Mouse (Mus musculus) inflammation-experienced regulatory T-cells, adult 6 months (primary cell): ENCODE measurements at regions not wholly inside any gene's neighbourhood (a gene's known extent, or its start where the extent isn't known, plus 50 kb on each side); places are given as distances from the start of the nearest gene placed in this dataset.

Experiments
- ATAC-seq: one replicate; pipeline ENCODE4 v1.8.0; 2017

DNA sequence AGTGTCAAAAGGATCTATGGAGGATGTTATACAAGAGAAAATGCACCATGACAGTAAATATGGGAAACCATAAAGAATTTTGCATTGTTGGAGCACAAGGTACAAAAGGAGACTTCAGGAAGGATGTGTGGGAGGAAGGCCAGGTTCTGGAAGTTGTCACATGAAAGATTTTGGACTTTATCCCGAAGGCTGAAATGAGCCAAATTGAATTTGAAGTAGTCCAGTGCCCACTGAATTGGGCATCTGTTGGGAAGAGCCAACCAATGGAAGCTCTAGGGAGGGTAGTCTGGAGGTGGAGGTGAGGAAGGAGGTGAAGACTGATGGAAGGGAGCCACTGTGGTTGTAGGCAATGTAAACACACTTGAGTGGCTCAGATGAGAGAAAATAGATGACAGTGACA lies 1445.6 kb downstream of the Gsdmc2 start:
- ATAC-seq, result no peak

DNA sequence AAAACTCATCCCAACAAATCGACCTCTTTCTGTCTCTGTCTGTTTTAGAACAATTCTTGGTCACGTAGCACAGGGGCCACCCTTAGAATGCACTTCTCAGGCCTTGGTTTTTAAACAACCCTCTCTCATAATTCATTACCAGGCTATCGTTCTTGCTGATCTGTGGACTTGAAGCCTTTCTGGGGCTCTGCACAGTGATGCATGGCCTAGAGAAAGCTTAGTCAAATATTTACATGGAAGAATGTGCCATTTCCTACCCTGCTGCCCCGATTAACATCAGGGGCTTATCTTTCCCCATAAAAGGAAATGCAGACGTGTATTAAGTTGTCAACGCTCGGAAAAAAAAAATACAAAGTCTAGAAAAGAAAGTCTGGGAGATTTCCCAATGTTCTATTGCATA lies 1448.0 kb downstream of the Gsdmc2 start:
- no peak for ATAC-seq

DNA sequence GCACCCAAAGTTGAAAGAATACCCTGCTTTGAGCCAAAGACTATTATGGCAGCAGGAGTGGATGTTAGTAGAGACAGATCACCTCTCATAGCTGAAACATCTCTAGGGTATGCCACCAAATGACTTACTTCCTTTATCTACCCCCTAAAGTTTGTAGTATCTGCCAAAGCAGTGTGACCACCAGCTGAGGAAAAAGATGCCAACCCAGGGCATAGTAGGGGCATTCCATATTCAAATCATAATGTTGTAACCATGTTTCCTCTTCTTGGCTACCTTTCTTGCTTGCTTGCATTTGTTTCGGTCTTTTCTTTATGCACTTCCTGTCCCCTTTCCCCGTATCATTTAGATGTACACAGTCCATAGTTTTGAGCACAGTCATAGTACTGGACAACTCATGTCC lies 1449.6 kb downstream of the Gsdmc2 start:
- ATAC-seq, result no peak

DNA sequence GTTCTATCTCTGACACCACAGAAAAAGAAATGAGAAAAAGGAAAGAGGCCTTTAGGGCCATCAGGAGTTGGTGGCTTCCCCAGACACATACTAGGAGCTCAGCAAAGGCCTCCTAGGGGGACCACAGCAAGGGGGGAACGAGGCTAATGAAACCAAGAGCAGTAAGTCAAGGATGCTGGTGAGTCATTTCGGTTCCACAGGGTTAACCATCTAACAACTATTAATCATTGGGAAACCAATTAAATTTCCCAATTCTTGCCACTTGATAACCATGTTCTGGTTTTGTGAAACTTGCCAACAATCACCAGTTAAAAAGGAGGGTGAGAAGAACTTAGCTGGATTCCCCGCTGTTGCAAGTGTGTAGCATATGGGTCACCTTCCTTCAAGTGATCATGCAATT lies 1451.6 kb downstream of the Gsdmc2 start:
- ATAC-seq, result no peak

DNA sequence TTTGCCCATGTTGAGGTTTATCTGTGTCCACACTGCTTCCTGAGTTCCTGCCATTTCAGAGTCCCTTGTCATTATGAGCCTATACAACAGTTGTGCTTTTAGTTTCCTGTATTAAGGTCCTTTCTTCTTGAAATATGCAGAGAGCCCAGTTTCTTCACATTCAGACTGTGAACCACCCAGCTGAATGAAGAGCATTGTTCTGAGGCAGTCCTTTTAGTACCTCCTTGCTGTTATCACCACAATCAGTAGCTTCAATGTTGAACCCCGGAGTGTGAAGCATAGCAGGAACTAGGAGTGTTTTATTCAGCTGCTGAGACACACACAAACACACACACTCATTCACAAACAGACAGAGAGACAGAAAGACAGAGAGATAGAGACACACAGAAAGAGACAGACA lies 1452.1 kb downstream of the Gsdmc2 start:
- no peak for ATAC-seq

DNA sequence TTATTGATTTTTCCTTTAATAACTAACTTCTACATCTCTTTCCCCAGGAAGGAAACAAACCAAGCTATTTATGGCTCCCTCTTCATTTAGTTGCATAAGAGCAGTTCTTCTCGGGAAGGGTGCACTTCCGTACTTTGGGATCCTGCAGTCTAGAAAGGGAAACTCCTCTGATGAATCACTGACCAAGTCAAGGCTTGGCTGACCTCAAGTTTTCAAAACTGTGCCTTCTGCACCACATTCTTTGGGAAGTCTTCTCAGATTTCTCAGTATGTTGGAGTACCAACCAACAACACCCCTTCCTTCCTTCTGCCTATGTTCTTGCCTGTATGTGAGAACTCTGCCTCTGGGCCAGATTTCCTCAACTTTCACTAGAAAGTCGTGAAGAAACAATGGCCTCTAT lies 1452.6 kb downstream of the Gsdmc2 start:
- no peak for ATAC-seq

DNA sequence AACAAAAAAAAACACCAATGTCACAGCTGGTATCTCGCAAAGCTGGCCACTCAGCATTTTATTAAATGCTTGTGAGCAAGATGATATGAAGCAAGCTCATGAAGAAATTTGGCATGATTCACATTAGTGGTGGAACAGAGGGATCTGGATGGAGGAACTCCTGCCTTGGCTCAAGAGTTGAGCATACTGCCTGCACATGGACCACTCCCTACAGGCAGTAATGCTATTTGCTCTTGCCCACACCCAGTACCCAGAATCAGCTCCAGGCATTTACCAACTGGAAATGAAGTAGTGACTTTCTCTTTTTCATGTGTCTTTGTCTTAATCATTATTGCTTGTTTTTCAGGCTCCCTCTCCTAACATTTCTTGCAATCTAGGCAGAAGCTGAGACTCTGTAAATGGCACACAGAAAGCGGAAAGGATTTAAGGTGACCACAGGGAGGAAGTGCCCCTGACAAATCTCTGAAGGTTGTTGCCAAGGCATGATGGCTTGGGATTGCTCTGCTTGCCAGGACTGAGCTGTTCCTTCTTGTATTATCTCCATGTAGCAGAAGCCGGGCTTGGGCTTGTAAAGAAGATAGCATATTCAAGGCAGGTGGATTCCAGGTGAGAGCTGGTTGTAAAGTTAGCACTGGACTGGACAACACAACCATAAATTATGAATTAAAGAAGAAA lies 1455.4 kb downstream of the Gsdmc2 start:
- ATAC-seq, result no peak

DNA sequence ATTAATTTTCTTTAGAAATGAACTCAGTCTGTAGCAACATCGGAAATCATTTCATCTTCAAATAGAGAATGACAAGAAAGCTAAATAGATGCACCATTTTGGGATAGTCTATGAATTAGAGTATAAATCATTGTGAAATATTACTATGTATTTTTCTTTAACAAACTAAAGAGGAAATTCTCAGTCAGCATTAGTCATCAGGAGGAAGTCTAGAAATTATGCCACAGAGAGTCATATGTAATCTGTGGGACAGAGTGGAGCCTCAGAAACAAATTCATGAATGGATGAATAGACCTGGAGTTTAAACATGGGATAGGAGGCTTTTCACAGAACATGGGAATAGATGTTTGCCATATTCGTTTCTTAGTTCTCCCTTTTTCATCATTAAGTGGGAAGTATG lies 1459.4 kb upstream of the A1bg start:
- ATAC-seq, result no peak

DNA sequence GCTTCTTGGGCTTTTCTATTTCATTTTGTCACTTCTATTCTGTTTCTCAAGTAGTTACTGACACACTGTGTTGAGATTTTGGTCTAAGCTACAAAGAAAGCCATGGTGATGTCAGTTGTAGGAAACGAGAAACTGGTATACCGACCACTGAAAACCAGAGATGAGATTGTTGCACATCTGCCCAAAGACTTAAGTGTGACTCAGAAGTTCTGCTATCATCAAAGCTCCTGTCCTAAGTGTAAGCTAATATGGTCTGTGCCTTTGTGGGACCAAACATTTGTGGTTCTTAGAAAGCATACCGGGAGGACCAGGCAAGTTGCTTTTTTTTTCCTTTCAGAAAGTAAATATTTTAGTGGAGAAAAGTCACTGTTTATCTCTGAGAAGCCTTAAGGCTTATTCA lies 1451.8 kb upstream of the A1bg start:
- ATAC-seq, result no peak

DNA sequence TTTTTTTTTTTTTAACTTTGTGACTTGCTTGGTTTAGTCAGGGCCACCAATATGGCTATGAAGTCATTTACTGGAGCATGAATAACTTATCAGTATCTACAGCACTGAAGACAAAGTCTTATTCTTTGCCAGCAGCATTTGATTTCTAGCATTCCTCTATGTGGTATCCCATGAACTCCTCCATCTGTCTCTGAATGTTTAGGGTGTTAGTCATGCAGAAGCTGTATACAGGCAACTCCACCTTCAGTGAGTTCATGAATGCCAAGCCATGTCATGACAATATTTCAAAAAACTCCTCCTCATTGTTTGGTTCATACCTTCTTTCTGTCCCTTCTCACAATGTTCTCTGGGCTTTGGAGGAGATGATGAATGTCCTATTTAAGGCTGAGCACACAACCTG lies 1438.4 kb upstream of the A1bg start:
- no peak for ATAC-seq

DNA sequence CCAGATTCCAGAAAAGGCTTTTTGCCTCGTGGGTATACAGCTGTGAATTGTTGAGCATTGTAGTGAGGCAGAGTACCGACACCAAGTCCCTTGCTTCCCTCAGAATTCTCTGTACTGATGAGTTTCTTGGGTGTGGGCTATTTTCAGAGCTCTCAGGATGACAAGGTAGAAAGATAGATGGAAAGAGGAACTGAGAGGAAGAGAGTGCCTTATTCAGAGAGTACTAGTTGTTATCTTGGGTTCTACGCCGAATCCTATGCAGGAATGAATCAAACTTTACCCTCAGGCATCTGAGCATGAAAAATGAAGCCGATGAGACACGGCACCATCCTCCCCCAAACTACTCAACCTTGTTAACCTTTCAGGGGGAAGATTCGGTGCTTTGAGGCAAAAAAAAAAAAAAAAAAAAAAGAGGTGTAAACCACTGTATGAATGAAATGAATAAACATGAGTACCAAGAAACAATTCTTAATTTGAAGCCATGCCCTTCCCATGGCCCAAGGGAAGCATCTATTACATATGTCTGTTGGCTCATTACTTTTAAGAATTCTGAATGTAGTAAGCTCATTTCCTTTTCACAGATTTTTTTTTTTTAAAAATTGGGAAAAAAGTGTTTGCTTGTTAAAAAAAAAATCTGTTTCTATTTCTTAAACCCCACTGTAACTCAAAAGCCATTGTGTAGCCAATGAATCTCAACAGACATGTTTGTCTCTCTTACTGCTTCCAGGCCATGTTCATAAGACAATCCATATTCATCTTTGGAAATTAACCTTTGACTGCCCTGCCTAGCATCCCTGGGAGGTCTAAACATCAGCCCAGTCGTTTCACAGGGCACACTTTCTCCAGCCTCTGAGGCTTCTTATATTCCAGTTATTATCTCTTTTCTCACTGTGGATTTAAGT lies 1435.8 kb upstream of the A1bg start:
- ATAC-seq, result no peak

DNA sequence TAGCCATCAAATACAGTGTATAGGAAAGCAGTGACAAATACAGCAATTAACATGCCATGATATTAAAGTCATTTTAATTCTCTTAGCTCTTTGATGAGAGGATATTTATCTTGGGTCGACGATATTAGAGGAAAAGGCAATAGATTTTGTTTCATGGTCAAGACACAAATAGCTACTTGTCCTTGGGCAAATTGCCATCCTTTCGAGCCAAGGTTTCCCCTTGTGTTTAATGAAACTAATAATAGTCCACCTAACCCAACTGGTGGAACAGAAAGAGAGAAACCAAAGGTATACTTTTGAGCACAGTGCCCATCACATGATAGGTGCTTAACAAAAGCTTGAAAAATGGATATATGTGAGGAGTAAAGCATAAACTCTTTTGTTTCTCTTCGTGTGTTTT lies 1431.0 kb upstream of the A1bg start:
- no peak for ATAC-seq

DNA sequence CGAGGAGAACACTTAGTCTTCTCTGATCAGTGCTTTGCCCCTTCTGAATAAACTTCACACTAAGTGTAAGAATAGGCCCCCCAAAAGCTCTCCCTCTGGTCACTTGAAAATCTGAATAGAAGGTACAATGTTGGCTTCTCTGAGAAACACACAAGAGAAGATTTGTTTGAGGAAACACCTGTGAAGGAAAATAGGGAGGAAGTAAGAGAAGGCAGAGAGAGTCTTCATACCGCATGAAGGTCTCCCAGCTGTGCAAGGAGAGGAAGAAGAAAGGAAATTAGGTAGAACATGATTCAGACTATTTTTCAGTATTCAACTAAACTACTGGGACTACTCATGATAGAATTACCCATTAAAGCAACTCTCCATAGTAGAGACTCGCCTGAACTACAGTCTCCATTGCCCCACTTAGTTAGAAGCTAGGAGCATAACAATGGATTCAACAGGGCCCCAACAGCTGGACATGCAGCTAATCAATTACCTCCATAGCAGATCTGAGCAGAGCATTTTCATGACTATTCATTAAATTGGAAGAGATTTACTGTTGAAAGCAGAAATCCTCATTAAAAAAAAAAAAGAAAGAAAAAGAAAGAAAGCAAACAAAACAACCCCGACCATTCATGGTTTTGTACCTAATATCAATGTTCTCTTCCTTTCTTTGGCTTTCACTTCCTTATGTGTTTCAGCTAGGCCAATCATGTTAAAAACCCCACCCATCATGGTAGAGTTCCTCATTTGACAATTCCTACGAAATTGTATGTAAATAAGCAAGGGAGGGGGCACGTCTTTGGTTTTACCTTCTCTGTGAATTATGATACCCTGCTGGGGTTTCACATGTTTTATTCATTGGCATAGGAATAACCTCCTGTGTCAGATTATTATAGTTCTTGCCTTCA lies 1428.3 kb upstream of the A1bg start:
- ATAC-seq, result no peak

DNA sequence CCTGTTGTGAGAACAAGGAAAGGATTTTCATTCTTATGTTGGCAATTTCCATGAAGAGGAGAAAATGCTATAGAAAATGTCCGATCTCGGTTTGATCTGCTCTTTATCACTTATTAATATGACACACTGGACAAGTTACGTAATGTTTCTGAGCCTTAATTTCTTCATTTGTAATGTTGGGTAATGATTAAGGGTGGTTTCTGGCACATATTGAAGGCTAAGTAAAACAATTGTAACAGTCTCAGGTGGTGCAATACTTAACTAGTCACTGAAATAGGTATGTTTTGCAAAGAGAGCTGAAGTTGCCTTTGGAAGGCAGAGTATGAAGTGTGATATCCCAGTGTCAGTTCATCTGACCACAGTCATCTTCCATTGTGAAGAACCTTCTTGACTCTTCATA lies 1427.2 kb upstream of the A1bg start:
- no peak for ATAC-seq

DNA sequence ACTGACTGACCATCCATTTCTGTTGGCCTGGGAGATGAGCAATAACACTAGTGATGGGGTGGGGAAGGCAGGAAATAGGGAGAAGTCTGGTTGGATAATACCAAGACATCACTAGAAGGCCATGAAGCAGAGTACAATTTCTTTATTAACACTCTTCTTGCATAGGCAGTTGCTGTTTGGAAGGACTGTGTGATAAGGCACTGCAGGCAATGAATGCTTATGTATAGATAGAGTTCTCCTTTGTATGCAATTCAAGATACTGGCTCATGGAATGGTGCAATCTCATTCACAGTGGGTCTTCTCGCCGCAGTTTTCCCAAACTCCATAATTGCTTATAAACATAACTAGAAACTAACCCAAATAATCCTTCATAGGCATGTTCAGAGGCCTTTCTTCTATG lies 1426.1 kb upstream of the A1bg start:
- no peak for ATAC-seq

DNA sequence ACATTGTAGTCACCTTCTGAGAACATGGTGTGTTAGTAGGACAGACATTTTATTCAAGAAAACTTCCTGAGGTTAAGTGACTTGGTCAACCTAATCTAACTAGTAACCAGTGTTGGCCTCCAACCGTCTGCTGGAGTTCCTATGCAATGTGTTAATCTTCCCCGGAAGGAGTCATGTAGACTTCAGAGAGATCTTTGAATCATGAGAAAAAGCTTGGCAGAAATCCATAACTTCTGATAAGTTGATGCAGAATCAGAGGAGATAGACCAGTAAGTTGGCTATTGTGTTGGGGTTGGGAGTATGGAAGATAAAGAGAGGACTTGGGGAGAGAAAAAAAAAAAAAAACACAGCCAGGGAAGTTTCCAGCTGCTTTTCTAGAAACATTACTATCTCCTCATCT lies 1424.9 kb upstream of the A1bg start:
- ATAC-seq, result no peak

DNA sequence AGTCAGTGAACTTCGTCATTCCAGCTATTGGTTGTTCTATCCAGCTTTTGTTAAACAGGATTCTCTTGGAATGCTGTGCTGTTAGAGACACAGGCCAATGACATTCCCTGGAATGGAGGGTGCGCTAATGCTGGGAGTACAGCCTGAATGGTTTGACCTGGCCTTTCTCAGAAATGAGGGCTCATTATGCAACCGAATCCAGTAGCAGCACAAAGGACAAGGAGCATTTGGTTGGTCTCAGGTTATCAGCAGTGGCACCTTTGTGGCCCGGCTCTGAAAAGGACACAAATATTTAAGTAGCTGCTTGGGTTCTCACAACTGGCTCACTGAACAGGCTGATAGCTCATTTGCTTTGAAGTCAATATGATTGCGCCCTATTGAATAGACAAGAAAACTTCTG lies 1423.1 kb upstream of the A1bg start:
- ATAC-seq, result no peak

DNA sequence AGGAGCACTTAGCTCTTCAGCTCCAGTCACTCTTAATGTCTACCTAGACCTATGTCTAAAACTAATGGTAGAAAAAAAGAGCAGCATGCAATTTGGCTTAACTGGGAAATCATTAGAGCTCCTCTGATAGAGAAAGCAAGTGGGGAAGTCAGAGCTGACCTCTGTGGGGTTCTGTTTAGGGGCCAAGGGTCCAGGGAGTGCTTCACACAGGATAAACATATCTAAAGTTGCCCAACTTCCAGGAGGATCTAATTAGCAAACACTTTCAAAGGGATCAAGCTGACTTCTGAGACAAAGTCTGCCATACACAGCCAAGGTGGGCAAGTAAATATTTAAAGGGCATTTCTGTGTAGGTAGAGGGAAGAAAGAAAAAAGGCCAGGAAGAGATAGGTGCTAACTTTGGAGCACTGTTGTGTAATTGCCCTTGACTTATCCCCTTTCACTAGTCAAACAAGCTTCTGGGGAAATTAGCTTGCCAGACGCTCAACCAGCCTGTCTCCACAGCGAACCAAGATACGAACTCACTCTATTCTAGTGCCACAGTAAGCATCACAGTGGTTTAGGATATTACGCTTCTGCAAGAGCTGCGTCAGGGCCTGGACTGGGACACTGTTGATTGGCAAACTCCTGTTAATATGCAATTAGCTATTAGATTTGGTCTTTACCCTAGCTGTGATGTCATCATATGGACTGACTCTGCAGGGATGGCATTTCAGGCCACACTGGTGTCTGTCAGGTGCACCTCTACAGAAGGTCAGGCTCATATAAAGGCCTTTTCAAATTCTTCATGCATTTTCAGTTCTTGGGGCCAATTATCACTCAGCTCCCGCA lies 1413.9 kb upstream of the A1bg start:
- ATAC-seq, result no peak

DNA sequence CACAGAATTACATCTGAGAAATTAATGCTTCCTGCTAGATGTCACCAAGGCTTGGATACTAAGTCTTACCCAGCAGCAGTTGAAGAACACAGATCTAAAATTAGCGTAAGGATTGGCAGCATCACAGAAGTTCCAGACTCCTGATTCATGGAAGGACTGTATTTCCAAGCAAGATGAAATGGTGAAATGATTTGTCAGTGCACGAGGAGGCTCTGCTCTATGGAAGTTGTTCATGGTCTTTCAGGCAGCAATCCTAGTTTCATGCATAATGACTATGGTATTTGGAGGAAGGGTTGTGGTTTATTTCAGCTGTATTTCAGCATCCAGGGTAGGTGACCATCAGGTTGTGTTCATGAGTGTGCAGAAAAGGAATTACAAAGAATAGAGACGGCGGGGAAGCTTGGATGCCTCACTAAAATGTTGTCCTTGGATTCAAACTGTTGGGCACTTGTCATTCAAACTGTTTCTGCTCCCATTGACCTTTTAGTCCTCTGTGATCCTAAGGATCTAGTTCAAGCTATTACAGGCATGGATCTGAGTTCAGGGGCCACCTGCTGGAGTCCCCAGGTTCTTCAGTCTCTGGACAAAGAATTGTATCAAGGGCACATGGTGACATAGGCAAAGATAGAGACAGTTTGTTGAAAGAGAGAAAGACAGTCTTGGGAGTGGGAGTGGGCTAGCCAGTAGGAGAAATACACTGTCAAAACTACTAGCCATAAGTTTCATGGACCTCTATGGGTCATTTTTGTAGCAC lies 1411.6 kb upstream of the A1bg start:
- no peak for ATAC-seq

DNA sequence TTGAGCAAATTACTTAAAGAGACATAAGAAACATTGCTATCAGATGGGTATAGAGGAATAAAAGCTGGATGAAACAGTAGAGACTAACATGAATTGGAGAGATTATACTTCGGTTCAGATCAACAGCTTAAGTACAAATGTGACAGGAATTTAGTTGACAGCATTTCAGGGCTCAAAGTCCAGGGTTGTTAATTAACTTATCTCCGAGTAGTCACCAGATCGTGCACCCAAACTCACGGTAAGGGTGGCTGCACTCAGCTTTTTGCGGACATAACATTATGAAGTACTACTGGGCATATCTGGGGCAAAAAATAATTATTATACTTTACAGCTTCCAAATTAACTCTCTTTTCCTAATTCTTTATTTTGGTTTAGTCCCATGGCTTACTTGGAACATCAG lies 1409.3 kb upstream of the A1bg start:
- no peak for ATAC-seq

DNA sequence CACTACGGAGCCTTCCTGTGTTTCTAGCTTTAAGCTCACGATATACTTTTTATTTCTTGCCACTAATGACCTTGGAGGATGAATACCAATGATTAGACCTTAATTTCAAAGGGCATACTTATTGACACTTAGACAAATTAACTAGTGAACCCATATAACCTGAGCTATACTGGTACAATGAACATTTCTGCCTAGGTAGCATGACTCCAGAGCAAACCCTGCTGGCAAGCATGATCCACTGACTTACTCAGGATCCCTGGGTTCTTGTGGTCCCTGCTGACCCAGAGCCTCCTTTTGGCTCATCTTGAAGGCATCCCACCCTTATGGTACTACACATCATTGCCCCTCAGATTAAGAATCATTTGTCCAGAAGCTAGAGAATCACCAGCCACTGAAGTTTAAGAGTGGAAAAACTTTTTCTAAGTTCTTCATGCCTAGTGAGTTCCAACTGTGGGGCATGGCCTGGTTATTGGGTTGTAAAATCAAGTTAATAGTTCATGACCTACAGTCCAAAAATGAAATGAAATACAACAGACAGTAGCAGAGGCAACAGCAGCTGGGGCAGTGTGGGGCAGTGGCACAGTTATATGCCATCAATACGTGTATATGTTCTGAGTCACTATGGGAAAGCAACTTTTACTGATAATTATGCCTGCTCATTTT lies 1408.5 kb upstream of the A1bg start:
- ATAC-seq, result no peak
